Mouse (Mus musculus): ENCODE measurements around the gene Nucb1.
"Not testable (repeated sequence)": the region's sequence is repeated elsewhere in the genome, so short reads cannot be mapped to it uniquely, and the experiment has no call there.

The Nucb1 gene

DNA sequence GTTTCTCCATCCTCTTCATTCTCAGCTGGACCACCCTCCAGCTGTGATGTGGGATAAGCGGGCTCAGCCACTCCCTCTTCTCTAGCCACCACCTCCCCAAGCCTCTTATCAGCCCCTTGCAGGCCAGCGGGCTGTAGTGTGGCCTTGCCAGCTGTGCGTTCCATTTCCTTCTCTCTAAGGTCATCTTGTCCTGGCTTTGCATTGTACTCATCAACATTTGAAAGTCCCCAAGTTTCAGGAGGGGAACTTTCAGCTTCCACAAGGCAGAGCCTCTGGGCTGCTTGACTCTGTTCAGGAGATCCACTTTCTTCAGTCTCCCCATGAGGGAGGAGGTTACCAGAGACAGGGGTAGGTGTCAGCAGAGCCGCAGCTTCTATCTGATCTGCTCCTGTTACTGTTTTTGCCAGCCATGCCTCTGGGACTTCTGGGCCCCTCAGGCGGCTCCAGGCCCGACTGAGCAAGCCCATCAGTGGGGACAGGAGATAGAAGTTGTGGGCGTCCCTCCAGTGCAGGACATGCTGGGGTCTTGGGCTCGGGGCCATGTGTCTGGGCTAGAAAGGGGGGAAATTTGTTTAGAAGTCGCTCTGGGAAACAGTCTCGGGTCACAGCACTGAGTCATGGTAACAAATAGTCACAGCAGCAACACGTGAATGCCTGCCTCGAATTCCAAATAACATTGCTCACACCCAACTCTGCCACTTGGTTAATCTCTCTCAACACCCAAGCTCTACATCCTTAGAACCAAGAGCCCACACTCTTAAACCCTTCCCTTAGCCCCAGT, 14.8 kb upstream of the Nucb1 start:
- DNase-seq: peak; percentile 62

DNA sequence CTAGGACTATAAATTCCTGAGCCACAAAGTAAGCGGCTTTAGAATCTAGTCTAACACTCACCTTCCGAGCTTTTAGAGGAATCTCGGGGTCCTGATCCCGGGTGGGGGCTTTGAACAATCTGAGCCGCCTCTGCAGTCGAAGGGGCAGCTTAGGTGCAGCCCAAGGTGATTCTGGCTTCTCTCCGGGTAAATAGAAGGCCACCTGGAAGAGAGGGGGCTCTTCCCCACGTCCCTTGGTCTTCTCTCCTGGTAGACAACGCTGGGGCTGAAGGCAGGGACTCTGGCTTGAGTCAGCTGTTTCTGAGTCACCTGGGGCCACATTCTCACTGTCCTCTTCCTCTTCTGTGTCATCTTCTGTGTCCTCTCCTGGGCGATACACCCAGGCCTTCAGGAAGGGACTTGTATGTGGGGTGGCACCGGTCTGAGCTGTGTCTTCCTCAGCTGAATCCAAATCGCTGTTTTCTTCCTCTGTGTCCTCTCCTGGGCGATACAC, 13.5 kb upstream of the Nucb1 start:
- DNase-seq: peak; percentile 30

DNA sequence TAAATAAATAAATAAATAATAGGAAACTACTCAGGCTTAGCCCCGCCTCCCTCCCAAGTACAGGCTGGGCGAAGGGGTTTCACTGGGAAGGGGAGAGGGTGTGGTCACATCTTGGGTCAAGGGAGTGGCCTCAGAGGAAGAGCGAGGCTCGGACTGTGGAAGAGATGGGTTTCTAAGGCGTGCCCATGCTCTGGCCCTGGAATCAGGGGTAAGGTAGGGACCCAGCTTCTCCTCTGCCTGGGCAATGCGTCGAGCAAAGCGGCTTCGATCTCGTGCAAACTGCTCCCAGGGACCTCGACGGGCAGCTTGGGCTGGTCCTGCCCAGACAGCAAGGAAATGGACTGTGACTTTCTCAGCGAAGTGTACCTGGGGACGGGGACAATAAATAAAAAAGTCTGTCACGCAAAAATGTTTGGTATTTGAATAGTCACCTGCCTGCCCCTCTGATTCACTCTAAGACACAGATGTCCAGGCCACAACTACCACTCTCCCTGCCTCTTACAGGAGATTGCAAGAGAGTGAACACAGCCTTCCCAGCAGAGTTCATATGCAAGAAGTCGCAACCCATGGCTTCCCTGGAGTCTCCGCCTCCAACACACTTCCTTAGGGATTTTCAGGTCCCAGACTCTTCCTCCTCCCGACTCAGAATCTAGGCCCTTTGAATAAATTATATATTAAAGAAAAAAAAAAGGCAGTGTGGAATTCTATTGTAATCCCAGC, 12.9 kb upstream of the Nucb1 start:
- no peak for DNase-seq

DNA sequence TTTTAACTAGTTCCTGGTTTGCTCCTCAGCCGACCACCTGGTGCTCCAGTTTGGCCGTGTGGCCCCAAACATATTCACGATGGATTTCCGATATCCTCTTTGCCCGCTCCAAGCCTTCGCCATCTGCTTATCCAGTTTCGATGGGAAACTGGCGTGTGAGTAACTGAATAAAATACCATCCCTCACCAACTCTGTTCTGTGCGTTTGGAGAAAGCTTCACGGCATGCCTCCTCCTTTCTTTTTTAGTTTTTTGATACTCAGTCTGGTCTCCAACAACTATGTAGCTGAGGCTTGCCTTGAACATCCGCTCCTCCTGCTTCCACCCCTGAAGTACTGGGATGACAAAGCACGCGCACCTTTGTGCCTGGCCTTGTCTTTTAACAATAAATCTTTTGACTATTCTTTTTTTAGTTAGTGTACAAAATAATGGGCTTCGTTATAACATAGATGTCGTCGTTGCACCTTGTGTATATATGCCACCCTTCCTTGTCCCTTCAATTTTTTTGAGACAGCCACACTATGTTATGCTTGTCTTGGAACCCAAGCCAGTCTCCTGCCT, 12.1 kb upstream of the Nucb1 start:
- no peak for DNase-seq

DNA sequence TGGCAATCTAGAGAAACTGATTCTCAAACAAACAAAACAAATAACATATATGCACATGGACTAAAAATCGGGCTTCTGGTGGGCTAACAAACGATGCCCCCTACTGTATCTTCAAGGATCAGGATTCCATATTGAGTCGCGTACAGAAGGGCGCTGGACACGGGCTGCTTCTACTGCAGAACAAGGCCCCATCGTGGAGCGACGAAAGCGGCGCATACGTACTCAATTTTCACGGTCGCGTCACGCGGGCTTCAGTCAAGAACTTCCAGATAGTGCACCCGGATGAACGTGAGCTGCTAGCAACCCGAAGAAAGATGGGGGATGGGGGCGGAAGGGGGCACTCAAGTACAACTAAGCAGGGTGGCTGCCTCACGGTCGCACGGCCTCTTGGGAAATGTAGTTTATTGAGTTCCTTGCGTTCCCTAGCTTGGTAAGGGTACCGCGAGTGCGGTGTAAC, 11.6 kb upstream of the Nucb1 start:
- peak; percentile 96 for DNase-seq

DNA sequence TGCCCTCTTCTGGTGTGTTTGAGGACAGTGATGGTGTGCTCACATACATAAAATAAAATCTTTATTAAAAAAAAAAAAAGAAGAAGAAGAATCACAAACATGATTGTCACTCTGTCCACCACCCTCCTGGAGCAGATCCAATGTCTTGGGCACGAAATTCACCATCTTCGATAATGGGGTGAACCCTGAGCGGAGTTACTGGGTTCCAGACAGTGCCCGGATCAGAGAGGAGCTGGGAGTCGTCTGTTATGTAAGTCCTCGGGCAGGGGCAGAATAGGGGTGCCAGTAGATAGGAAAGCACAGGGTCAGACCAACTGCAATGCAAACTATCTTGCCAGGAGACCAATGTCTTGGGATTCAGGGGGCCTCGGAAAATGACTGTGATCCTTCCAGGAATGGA, 10.4 kb upstream of the Nucb1 start:
- no peak for DNase-seq

DNA sequence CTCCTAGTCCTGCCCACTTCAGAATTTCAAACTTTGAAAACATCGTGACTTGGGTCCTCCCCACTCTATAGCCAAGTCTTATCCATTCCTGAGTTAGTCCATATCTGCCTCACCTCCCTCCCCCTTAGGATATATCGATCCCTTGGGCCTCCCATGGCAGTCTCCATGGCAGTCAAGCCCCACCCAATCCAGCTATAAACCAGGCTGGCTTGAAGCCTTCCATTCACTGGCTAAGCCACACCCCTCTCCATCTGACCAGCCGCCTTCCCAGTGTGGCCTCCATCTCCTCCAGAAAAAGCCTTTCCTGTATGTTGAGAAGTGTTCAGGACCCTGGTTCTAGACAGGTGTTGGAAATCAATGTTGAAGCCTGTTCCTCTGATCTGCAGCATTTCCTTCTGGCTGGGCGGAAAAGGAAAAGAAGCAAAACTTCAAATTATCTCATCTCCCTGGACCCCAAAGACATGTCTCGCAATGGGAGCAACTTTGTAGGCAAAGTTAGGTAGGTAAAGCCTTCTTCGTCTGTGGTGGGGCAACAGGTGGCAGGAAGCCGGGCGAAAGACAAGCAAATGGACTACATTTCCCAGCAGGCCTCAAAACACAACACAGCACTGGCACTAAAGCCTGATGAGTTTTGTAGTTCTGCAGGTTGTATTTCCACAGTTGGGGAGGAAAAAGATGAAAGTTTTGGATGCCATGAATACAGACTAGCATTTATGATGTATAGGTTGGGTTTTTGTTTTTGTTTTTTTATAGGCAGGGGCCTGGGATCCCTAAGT, 9.3 kb upstream of the Nucb1 start:
- no peak for DNase-seq

DNA sequence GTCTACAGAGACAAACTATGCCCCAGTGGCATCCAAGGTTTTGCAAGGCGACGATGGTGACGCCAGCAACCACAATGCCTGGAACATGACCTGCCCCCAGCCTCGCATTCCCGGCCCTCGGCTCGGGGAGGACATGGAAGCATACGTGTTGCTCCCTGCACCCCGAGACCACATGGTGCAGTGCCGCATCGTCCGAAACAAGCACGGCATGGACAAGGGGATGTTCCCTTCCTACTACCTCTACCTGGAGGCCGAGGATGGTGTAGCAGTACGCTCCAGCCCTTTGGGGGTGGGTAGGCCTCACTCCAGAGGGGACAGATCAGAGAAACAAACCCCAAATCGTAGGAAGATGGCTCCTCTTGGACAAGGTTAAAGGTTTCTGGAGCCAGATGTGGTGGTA, 8.4 kb upstream of the Nucb1 start:
- no peak for DNase-seq

DNA sequence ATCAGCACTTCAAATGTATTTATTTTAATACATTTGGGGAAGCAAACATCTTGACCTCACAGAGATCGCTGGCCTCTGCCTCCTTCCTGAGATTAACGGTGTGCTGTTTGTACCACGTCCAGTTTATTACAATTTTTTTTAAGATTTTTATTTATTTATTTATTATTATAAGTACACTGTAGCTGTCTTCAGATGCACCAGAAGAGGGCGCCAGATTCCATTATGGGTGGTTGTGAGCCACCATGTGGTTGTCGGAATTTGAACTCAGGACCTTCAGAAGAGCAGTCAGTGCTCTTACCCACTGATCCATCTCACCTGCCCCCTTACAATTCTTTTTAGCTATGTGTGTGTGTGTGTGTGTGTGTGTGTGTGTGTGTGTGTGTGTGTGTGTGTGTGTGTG, 6.6 kb upstream of the Nucb1 start:
- DNase-seq: not testable (repeated sequence)

DNA sequence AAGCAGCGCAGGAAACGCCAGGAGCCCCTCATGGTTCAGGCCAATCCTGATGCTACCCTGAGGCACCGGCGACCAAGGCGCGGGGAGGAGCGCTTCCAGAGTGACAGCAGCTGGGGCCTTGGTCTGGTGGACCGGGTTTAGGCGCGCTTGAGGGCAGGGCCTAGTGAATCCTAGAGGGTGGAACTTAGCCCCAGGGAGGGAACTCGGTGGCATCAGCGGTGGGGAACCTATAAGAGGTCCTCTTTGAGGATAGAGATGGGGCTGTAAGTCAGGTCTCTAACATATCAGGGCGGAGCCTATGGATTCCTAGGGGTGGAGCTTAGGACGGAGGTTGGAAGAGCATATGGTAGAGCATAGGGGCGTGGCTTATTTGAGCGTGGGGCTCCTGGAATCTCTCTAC, 5.2 kb upstream of the Nucb1 start:
- no peak for DNase-seq

DNA sequence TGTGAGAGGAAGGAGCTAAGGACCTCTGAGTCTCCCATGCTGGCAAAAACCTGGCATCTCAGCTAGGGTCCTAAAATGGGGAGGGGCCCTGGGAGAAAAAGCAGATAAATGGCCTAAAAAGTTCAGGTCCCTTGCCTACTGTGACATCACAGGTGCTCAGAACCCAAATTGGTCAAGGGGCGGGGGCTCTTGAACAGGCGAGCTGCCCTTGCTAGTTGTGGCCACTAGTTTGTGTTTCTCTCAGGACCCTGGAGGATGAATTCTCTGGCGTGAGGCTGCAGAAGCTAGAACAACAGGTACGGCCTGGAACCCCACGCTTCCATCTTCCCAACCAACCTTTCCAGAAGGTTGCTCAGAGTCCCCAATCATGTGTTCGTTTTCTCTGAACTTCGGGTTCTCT, 4.2 kb upstream of the Nucb1 start:
- no peak for DNase-seq

DNA sequence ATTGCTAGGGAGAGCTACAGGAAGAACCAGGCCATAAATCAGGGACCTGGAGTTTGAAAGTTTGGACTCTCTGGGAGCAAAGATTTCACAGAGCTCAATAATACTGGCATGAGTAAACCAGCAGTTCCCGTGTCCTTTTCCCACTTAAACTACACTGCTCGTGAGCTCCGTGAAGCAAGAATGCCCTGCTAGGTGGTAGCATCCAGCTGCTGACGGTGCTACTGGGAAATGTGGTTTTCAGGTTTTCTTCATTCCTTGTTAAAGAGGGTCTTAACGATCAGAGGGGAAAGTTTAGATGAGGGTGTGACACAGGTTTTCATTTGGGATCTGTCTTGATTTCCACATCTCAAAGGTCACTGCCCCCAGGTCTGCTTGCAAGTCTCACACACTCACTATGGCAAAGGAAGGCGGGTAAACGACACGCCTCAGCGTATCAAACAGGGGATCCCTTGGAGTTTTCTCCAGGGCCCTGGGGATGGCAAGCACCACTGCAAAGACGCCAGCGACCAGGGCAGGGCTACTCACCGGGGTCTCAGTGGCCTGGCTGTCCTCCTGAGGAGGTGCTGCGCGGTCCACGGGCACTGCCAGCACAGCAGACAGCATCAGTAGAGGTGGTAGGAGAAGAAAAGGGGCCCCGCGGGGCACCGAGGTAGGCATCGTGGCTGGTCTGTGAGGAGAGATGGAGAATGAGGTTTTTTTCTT, 874 bp downstream of the Nucb1 start:
- DNase-seq: no peak

DNA sequence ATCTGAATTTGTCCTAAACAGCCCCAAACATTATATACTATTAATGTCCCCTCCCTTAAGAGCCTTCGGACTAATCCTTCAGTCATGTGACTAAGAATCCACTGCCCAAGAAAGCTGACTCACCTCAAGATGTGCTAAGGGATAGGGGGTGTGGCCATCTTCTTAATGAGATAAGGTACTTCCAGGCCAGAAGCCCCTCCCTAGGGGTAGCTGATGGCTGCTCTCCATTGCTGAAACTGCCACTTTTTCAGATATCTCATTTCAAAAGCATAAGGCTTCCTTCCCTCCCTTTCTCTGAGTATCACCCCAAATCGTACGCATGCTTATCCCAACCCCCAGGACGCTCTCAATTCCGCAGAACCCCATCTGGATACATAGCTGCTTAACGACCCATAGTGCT, 1.6 kb downstream of the Nucb1 start:
- no peak for DNase-seq

DNA sequence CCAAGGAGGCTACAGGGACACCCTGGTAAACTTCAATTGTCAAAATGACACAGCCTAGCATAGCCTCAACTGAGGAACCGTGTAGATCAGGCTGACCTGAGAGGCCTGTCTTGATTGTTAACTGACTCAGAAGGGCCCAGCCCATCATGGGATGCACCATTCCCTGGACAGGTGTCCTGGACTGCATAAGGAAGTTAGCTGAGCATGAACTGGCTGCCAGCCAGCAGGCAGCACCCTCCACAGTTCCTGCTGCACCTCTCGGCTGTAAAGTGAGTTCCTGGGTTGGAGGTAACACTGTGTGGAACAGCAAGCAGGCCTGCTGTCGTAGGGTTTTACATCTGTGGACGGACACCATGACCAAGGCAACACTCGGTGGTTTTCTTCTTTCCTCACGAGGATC, 2.6 kb downstream of the Nucb1 start:
- no peak for DNase-seq

DNA sequence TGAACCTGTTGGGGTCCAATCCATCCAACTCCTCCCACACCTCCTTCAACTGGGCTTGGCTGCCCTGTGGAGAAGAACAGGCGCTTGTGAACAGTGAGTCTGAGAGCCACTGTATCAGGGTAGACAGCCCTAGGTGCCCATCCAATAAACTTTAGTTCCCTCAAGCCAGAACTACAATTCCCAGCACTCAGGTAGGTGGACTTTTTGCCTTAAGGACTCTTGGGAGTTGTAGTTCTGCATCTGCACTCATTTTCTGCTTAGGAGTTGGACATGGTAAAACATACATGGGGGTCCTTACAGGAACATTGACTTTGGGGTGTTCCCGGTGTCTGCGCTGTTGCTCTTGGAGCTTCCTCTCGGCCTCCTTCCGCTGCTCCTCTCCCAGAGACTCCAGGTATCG, 11.8 kb downstream of the Nucb1 start:
- no peak for DNase-seq

DNA sequence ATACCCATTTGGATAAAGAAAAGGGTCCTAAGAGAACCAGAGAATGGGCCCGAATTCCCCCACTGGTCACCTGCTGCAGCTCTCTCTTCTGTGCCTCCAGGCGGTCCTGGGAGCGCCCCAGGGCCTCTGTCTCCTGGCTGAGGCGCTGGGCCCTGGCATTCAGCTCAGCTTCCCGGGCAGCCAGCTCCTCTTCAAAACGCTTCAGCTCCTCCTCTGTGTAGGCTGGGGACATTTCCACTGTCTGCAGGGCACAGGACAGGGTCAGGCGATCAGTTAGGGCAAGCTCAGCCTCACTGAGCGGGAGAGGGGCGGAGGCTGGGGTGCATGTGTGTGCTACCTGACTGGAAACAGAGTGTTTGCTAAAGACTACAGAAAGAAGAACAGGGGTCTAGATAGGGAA, 15.7 kb downstream of the Nucb1 start:
- DNase-seq: no peak

DNA sequence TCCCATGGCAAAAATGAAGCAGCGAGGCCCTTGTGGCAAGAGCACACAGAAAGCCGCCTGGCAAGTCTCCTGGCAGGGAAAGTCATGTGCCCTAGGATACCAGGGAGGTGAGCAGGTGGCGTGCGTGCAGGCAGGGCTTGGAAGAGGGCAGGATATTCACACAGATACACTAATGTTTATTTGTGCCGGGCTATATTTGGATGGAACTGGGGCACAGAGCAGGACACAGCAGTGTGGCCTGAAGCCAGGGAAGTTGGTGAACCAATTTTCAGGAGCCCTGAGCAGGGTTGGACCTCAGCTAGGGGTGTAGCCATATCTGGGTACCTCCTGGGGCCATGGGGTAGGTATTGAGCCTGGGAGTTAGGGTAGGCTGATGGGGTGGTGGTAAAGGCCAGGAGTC, 17.3 kb downstream of the Nucb1 start:
- DNase-seq: no peak

DNA sequence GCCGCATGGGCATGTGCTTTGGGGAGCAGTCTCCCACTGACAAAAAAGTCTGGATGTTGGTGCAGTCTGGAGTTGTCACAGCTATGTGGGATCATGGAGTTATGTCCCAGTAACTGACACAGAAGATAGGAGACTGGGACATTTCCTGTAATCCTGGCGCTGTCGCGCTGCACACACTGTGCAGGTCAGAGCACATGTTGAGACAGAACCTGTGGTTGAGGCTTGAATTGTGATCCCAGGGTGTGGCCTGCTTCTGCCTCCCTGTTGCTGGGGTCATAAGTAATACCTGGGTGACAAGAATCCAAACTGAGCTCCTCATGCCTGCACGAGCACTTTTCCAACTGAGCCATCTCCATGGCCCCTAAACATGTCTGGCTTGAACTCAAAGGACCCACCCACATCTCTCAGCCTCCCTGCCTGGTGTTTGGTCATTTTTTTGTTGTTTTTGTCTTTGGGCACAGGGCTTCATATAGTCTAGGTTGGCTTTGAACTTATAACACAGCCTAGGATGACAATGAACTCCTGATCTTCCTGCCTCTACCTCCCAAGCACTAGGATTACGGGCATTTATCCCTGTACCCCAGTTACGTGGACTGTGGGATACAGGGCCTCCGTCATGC, 17.9 kb downstream of the Nucb1 start:
- no peak for DNase-seq

DNA sequence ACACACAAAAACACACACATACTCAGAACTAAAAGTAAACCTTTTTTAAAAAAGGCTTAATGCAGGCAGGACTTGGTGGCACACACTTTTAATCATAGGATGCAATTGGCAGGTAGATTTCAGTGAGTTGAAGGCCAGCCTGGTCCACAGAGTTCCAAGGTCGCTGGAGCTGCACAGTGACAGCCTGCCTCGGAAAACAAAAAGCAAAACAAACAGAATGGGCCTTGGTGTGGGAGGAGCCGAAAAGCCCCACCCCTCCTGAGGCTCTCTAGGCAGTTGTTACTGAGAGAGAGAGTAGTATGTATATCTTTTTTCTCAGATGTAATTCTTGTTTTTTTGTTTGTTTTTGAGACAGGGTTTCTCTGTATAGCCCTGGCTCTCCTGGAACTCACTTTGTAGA, 18.9 kb downstream of the Nucb1 start:
- peak; percentile 58 for DNase-seq

DNA sequence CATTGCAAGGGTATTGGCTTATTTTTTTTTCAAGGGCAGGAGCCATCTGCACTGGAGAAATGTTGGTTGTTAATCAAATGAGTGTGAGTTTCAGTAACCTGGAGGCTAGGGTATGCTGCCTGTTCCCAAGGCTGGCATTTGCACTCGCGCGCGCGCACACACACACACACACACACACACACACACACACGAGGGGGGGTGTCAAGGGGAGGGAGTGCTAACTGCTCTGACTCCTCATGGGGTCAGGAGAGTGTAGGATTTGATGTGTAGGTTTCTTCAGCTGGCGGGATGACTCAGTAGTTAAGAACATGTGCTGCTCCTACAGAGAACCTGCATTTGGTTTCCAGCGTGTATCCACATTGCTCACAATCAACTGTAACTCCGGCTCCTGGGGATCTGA, 19.4 kb downstream of the Nucb1 start:
- DNase-seq: no peak

DNA sequence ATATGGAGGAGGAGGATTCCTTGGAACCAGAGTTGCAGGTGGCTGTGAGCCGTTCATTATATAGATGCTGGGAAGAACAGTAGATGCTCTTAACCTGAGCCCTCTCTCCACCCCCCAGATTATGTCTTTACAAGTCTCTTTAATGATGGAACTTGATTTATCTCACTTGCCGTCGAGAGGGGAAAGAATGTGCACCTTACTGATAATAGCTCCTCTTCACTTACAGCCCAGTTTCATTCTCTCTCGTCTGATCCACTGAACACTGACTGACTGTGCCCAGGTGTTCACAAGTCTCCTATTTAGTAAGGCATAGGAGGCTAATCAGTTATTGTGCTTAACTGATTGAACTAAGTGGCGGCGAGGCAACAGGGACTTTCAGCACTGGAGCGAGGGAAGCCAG, 20.6 kb downstream of the Nucb1 start:
- no peak for DNase-seq
